Mouse (Mus musculus) hindbrain, embryonic 10.5 days (tissue): ENCODE measurements around the gene Ica1l. TPM values are rescaled to one million over a fixed set of nuclear protein-coding genes. Genes with fewer than 3 reads are reported as not detected.

Experiments
- DNase-seq: peaks from one replicate; pipeline ENCODE4 v3.0.0-alpha.2; 2017; ENCODE audit warnings: low spot score
- H3K27ac ChIP-seq: fragments of 300-500 bp; sonication (generic); 2 replicates; pipeline ENCODE4 v1.5.1; 2016; ENCODE audit warnings: mild to moderate bottlenecking, moderate library complexity
- H3K27me3 ChIP-seq: fragments of 300-500 bp; sonication (generic); 2 replicates; pipeline ENCODE4 v1.6.1; 2016; ENCODE audit warnings: mild to moderate bottlenecking; ENCODE audit not compliant: poor library complexity, insufficient read depth, severe bottlenecking
- H3K36me3 ChIP-seq: fragments of 300-500 bp; sonication (generic); 2 replicates; pipeline ENCODE4 v1.6.1; 2016; ENCODE audit warnings: mild to moderate bottlenecking, moderate library complexity
- H3K4me1 ChIP-seq: fragments of 300-500 bp; sonication (generic); replicated peaks from 2 replicates; pipeline ENCODE4 v1.6.1; 2016; ENCODE audit warnings: mild to moderate bottlenecking
- H3K4me3 ChIP-seq: fragments of 300-500 bp; sonication (generic); 2 replicates; pipeline ENCODE4 v1.5.1; 2016; ENCODE audit warnings: mild to moderate bottlenecking, moderate library complexity
- H3K9me3 ChIP-seq: fragments of 300-500 bp; sonication (generic); 2 replicates; pipeline ENCODE4 v1.6.1; 2016; ENCODE audit warnings: mild to moderate bottlenecking, moderate library complexity
- WGBS: fragments of 180-500 bp; shearing (Covaris S2); methylation state at CpG from one replicate; pipeline ENCODE4 v1.1.7; 2016; 5-methylcytosine and 5-hydroxymethylcytosine counted together
- polyA plus RNA-seq: library from polyadenylated mRNA; unstranded; fragments of >200 nt; fragmentation: Nextera tagmentation; extraction: Ambion mirVana; gene quantifications from 2 replicates; pipeline ENCODE4 v1.2.1, GENCODE M21; 2016

The Ica1l gene
- polyA plus RNA-seq, 1 experiment from 2014 or later = 3.0 TPM

DNA sequence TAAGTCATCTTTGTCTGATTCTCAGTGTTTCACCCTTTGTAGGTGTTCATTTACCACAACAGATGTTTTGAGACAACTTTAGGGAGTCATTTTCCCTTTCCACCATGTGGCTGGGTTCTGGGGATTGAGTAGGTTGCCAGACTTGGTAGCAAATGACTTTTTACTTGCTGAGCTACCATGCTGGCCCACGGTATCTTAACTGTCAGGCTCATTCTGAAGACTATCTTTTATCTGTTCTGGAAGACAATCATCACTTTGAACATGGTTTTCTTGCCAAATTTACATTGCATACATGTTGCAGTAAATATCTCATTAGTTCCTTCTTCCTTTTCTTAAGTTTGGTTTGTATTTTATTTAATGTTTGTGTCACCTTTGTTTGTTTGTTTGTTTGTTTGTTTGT lies 97.0 kb downstream of the Ica1l start:
- no peak for DNase-seq
- Histone ChIP-seq H3K27me3 (no peaks in the 10 kb centered on the region), H3K4me1 (peaks cover 12% of the 10 kb centered on the region), H3K4me3 (no peak overlapping the region), H3K9me3 (no peaks in the 10 kb centered on the region), H3K36me3 (peaks cover 26% of the 10 kb centered on the region), H3K27ac (no peak overlapping the region)
- 93% methylated on average over 1 of the region's 1 CpGs for WGBS

DNA sequence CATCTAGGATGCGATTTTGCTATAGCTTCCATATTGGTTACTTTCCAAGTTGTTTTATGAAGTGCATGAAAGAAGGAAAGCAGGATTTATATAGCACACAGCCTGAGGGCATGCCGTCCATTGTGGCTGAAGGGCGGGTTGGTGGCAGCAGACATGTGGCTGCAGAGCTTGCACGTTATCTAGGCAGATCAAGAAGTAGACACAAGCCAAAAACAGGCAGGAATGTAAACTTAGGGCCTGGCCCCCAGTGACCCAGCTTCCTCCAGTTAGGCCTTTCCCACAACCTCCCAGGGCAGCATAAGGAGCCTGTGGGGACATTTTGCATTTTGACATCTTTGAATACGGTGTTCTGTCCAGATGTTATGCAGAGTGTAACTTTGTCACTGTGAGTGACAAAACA lies 99.2 kb downstream of the Ica1l start:
- DNase-seq = peak; percentile 12

DNA sequence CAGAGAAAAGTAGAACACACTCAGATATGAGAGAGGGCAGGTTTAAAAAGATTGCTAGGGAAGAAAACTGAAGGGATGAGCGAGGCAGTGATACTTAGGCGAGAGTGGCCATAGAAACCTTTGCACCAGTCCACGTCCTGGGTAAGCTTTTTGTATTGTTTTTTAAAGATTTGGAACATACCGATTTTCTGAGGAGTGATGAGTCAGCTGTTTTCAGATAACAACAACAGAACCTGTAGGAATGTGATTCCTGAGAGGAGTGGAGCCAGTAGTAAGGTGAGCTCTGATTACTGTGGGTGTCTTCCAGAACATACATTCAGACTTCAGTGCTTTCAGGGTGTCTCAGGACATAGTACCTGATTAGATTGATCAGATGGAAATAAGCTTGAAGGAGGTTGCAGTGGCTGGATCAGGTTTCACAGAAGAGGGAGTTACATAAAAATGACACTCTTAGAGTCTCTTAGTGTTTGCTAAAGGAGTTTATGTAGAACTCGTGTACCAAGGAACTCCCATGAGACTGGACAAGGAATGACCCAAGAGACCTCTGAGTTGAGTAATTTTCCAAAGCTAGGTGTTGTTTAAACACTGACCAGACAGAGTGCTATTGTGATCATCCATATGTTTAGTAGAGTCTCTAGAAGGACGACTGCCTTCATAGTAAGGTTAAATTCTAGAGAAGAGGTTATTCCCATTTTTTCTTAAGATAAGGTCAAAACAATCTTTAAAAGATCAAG lies 100.8 kb downstream of the Ica1l start:
- H3K4me3 ChIP-seq = no peak overlapping the region
- DNase-seq = no peak
- WGBS = 82% methylated on average over 6 of the region's 6 CpGs
- H3K9me3 ChIP-seq = no peaks in the 10 kb centered on the region
- H3K36me3 ChIP-seq = peaks cover 2% of the 10 kb centered on the region; the same call in 1 of the 2 replicates
- H3K27me3 ChIP-seq = no peaks in the 10 kb centered on the region
- no peak overlapping the region for H3K27ac ChIP-seq
- peaks cover 12% of the 10 kb centered on the region for H3K4me1 ChIP-seq

More for the DNA sequence above, 99.2 kb downstream of the Ica1l start:
- peaks cover 12% of the 10 kb centered on the region for H3K4me1 ChIP-seq
- no peaks in the 10 kb centered on the region for H3K9me3 ChIP-seq
- no peaks in the 10 kb centered on the region for H3K27me3 ChIP-seq
- no peak overlapping the region for H3K4me3 ChIP-seq
- peaks cover 6% of the 10 kb centered on the region for H3K36me3 ChIP-seq
- H3K27ac ChIP-seq = no peak overlapping the region
- 53% methylated on average over 5 of the region's 5 CpGs for WGBS

DNA sequence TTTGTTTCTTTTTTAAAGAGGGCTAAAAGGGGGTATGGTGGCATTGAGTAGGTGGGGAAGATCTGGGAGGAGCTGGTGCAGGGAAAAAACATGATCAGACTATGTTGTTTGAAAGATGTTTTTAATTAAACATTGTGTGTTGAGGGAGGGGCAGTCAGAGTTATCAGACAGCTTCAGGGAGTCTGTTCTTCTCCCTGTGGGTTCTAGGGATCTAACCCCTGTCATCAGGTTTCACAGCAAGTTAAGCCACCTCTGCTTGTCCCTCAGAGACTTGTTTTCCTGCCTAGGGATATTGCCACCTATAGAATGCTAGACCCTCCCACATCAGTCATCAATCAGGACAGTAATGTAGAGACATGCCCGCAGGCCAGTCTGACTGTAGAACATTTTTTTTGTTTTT lies 101.9 kb downstream of the Ica1l start:
- no peak for DNase-seq
- H3K36me3 ChIP-seq = no peaks in the 10 kb centered on the region
- WGBS = 91% methylated on average over 1 of the region's 1 CpGs
- no peak overlapping the region for H3K4me3 ChIP-seq
- H3K9me3 ChIP-seq = no peaks in the 10 kb centered on the region
- H3K4me1 ChIP-seq = peaks cover 12% of the 10 kb centered on the region
- H3K27ac ChIP-seq = no peak overlapping the region
- no peaks in the 10 kb centered on the region for H3K27me3 ChIP-seq

DNA sequence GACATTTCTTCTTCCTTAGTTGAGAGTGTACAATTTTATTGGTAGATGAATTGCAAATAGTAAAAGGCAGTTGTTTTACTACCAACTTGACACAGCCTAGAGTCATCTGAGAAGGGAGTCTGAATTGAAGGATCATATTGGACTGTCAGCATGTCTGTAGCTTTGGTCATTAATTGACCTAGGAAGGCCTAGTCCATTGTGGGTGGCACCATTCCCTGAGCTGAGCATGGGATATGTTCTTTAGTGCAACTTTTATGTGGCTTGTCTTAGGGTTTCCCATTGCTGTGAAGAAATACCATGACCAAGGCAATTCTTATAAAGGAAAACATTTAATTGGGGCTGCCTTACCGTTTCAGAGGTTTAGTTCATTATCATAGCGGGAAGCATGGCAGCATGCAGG lies 110.0 kb downstream of the Ica1l start:
- H3K4me1 ChIP-seq = no peaks in the 10 kb centered on the region
- H3K9me3 ChIP-seq = no peaks in the 10 kb centered on the region
- 95% methylated on average over 2 of the region's 2 CpGs for WGBS
- H3K27ac ChIP-seq = no peak overlapping the region
- no peak overlapping the region for H3K4me3 ChIP-seq
- H3K36me3 ChIP-seq = no peaks in the 10 kb centered on the region
- no peak for DNase-seq
- no peaks in the 10 kb centered on the region for H3K27me3 ChIP-seq

Other genes with a start within 250 kb of the Ica1l start
- 11.0 and 12.6 TPM in 2 replicates for gene Fam117b, start 130.2 kb downstream of the Ica1l start, polyA plus RNA-seq
- gene Carf, start 55.1 kb upstream of the Ica1l start, polyA plus RNA-seq = 5.0 and 5.4 TPM in 2 replicates
- 44.9 and 65.6 TPM in 2 replicates for gene Wdr12, start 55.5 kb upstream of the Ica1l start, polyA plus RNA-seq
- gene Nbeal1, start 137.4 kb upstream of the Ica1l start, polyA plus RNA-seq = 5.8 and 8.0 TPM in 2 replicates